Mouse (Mus musculus): Measurements from ENCODE around the gene Gtf3c1. TPM values are rescaled to one million over a fixed set of nuclear protein-coding genes. Genes with fewer than 3 reads are reported as not detected.

Gtf3c1 gene
- total RNA-seq, 2 experiments from 2014 or later: 55.0 to 67.9 TPM

Other genes starting within 250 kb of the Gtf3c1 start
- 10 to 100 TPM; 42.2 to 46.4 TPM for gene Nsmce1, start 216.2 kb downstream of the Gtf3c1 start, total RNA-seq (2021)
- 10 to 100 TPM; 43.9 to 51.3 TPM for gene Il4ra, start 155.7 kb downstream of the Gtf3c1 start, total RNA-seq (2021)
- gene Il21r, start 104.4 kb downstream of the Gtf3c1 start, total RNA-seq (2021): 1 to 10 TPM; 2.2 to 2.5 TPM
- 10 to 100 TPM; 16.7 to 17.8 TPM for gene D430042O09Rik, start 108 bp upstream of the Gtf3c1 start, total RNA-seq (2021)

Measured in adrenal gland, postnatal 10 days (tissue).